Mouse (Mus musculus) layer of hippocampus, postnatal 36 days (tissue): ENCODE data around the gene Sbk2. TPM values are rescaled to one million over a fixed set of nuclear protein-coding genes. Genes with fewer than 3 reads are reported as not detected.

Source experiments
- DNase-seq, 2 experiments: peaks; one replicate each; pipeline ENCODE4 v3.0.0; 2022
- total RNA-seq, 2 experiments: library from RNA; stranded (reverse); gene quantifications; 2 replicates each; pipeline ENCODE4 v1.2.3; 2021

Gene Sbk2
- total RNA-seq, 2 experiments from 2014 or later = 0.27 to 0.30 TPM

DNA sequence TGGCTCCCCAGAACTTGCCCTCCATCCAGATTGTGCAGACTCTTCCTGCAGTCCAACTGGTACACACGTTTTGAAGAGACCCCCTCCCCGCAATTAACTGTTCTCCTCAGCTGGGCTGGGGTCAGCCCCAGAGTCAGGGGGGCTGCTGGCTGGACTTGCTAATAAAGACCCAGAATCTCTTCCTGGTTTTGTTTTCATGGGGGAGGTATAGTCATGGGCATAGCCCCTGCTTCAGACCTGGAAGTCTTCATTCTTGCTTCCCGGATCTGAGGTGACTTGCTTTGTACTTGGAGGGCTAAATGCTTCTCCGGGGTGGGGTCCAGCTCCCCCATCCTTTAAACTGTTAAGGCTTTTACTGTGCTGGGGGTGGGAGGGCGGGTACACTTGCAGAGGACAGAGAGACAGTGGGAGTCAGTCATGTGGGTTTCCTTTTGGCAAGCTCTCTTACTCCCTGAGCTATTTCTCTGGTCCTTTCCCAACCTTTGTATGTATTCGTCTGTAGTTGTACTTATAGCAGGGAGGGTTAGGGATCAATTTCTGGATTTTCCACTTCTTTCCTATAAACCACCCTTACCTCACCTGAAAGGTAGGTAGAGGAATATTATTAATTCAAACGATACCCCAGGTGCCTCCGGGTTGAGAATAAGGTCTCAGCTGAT, 42.3 kb downstream of the Sbk2 start, which contains the start of gene Nat14:
TSS of gene Nat14 (plus strand) at position 205 of the 659 bp plus-strand sequence.
- no peak for DNase-seq

DNA sequence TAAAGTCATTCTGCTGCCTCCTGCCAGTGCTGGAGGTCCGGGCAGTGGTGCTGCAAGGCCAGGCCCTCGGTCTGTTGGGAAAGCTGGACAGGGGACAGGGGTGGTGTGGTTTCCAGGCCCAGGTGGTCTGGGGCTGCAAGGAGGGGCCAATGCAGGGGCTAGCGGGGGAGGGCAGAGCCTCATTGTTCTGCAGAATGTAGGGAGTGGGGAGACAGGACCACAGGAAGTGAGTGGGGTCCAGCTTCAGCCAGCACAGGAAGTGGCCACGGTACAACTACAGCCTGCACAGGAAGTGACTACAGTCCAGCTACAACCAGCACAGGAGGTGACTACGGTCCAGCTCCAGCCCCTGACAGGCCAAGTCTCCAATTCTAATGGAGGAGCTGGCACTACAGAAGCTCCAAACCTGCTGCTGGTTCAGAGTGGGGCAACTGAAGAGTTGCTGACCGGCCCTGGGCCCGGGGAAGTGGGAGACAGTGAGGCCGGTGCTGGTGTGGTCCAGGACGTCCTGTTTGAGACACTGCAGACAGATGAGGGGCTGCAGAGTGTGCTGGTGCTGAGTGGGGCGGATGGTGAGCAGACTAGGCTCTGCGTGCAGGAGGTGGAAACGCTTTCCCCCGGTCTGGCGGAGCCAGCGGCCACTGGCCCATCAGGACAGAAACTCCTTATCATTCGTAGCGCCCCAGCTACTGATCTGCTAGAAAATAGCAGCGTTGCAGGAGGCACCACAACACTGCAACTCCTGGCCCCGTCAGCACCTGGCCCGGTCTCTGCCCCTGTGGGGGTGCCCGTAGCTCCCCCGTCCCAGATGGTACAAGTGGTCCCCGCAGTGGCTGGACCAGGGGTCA, 43.0 kb downstream of the Sbk2 start:
- no peak for DNase-seq

DNA sequence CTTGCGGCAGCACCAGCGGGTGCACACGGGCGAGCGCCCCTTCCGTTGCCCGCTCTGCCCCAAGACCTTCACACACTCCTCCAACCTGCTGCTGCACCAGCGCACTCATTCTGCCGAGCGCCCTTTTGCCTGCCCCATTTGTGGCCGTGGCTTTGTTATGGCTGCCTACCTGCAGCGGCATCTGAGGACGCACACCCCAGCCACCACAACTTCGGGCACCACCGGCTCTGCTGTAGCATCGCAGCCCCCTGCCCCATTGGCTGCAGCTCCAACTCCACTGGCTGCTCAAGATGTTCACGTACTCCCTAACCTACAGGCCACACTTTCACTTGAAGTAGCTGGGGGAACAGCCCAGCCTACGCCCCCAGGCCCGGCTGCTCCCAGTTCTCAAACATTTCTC, 43.7 kb downstream of the Sbk2 start:
- DNase-seq = no peak

DNA sequence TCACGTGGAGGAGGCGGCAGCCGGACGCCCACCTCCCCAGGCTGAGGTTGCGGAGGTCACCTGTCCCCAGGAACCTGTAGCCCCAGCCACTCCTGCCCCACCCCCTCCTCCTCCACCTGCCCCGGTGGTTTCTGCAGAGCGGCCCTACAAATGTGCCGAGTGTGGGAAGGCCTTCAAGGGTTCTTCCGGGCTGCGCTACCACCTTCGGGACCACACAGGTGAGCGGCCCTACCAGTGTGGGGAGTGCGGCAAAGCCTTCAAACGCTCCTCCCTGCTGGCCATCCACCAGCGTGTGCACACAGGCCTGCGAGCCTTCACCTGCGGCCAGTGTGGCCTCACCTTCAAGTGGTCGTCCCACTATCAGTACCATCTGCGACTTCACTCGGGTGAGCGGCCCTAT, 44.2 kb downstream of the Sbk2 start:
- no peak for DNase-seq

DNA sequence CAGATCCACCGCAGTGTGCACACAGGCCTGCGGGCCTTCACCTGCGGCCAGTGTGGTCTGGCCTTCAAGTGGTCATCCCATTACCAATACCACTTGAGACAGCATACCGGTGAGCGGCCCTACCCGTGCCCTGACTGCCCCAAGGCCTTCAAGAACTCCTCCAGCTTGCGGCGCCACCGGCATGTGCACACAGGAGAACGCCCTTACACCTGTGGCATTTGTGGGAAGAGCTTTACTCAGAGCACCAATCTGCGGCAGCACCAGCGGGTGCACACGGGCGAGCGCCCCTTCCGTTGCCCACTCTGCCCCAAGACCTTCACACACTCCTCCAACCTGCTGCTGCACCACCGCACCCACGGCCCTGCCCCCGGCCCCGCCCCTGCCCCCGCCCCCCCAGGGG, 45.1 kb downstream of the Sbk2 start:
- DNase-seq = no peak

DNA sequence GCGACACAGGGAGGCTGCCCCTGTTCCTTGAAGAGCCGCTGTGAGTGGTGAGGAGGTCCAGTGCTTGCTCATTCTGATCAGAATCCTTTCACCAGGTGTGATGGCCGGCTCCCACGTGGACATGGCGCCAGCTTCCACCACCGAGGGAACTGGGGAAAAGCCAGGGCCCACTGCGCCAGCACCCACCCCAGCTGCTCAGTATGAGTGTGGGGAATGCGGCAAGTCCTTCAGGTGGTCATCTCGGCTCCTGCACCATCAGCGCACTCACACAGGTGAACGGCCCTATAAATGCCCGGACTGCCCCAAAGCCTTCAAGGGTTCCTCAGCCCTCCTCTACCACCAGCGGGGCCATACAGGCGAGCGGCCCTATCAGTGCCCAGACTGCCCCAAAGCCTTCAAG, 45.5 kb downstream of the Sbk2 start:
- no peak for DNase-seq

DNA sequence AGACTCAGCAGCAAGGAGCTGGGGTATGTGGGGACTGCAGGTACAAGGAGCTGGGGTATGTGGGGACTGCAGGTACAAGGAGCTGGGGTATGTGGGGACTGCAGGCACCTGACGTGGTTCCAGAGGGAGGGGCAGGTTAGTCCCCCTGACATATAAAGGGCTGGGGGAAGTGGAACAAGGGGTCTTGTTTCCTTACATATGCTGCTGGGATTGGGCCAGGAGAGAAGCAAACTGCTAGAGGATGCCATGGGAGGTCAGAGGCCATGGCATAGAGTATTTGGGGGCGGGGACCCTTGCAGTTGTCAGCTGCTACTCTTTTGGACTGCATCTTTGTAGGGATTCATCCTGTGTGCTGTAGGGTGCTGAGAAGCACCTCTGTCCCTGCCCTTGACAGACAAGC, 46.7 kb downstream of the Sbk2 start:
- DNase-seq = no peak

DNA sequence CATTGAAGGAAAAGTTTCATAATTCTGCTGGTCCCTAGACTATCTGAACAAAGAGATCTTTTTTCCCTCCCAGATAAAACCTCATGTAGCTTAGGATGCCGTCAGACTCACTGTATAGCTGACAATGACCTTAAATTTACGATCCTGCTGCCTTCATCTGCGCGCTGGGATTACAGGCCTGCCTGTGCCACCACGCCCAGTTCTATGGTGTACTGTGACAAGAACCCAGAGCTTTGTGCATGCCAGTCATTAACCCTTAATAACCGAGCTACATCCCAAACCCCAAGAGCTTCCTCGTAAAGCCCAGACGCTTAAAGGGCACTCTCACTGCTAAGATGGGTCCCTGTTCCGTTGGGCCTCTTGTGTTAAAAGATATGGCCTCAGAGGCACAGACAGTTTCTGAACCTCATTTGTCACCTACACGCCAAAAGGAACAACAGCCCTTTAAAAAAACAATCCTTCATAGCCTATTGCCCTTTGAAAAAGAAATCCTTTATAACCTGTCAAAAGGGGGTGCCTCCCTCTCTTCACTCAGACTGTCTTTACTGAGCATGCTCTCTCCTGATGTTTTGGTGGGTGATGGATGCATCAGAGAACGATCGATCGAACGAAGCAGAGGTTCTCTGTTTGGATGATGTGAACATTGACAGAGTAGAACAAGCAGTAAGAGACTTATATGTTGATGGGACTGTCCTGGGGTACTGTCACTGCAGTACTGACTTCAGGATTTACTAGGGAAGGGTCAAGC, 48.4 kb downstream of the Sbk2 start:
- no peak for DNase-seq

DNA sequence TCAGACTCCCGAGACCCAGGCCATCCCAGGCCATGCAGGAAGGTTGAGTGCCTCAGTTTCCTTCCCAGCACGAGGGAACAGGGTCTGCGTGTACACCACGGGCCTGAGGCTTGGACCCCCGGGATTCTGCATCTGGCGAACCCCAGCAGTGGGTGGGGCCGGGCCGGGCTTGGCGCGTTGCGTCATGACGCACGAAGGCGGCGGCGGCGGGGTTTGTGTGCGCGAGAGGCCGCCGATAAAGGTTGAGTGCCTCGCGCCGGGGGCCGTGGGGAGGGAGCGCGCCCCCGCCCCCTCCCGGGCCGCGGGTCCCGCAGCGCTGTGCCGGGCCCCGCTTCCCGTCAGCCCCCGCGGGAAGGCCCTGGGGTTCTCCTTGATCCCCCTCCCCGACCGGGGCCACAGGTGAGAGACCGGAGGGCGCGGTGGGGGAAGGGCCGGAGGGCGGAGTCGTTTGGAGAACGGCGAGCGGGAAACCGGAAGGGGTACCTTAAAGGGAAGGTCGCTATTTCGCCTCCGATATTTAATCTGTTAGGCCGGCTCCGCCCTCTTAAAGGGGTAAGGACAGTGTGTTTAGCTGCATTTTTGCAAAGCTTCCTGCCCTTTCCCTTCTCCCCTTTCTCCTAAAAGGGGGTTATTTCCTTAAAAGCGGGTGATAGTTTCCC, 49.1 kb downstream of the Sbk2 start, which contains the start of gene Zfp628:
TSS of gene Zfp628 (plus strand) at position 211 of the 659 bp plus-strand sequence.
- DNase-seq = peak; percentile 94 to 95

DNA sequence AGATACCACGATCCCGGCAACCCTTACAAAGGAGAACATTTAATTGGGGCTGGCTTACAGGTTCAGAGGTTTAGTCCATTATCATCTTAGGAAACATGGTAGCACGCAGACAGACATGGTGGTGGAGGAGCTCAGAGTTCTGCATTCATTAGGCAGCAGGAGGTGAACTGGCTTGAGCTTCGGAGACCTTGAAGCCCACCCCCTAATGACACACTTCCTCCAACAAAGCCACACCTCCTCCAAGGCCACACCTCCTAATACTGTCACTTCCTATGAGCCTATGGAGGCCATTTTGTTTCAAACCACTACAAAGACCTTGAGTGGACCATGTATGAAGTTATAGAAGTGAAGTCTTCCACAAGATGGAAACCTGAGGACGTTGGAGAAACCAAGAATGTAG, 52.0 kb downstream of the Sbk2 start:
- no peak for DNase-seq

DNA sequence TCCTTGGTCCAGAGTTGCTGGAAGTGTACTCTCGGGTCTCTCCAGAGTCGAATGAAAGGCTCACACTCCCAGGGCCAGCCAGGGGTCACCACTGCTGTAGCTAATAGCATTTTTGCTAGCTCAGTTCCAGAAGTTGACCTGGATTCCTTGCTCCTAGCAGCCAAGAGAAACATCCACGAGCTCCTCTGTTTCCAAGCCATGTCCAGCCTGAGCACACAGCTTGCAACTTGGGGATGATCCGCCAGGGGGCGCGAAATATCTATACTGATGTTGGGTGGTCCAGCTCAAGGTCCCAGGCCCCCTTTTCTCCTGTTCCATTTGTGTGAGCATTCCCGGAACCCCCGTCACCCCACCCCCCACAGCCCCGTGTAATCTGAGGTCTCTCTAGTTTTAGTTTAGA, 52.6 kb downstream of the Sbk2 start:
- DNase-seq = no peak

DNA sequence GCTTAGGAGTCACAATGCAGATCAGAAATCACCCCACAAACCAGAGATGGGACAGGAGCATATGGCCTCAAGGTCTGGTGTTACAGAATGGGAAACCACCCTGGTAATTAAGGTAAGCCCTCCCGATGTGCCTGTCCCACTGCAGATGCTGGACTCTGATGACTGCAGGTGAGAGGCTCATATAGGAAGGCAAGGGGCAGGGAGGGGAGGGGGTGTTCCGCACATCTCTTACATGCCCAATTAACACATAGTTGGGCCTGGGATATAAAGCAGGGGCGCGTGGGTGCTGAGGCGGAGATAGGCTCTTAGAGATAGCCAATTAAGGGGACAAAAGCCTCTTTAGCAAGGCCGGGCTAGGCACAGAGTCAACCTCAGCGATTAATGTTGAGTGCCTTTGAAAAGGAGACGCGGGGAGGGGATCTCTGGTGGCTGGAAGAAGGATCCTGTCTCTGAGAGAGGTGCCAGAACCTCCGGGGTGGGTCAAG, 57.7 kb downstream of the Sbk2 start, which contains the start of gene Gm36210:
TSS of gene Gm36210 (minus strand) at position 51 of the 485 bp plus-strand sequence.
- DNase-seq = no peak

DNA sequence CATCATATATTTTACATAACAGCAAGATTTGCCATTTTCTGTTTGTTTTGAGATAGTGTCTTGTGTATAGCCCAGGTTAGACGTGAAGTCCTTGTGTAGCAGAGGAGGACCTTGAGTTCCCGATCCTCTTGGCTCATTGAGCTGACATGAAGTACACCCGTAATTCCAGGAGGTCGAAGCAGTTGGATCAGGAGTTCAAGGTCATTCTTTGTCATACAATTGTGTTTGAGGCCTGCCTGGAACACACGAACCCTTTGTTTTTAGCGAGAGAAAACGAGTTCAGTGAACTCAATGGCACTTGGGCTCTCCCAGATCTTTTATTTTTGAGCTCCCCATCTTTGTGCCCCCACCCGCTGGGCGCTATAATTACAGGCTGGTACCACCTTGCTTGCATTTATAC, 61.8 kb downstream of the Sbk2 start:
- no peak for DNase-seq

DNA sequence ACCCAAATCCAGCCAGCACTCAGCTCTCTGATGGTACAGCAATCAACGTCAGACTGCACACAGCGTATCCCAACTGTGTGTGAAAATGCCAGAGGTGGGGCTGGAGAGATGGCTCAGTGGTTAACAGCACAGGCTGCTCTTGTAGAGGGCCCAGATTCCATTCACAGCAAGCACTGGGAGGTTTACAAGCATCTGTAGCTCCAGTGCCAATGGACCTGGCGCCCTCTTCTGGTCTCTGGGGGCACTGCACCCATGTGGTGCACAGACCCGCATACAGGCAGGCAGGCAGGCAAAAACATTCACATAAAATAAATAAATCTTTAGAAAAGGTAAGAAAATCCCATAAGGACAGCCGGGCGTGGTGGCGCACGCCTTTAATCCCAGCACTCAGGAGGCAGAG, 63.0 kb downstream of the Sbk2 start:
- DNase-seq = no peak

DNA sequence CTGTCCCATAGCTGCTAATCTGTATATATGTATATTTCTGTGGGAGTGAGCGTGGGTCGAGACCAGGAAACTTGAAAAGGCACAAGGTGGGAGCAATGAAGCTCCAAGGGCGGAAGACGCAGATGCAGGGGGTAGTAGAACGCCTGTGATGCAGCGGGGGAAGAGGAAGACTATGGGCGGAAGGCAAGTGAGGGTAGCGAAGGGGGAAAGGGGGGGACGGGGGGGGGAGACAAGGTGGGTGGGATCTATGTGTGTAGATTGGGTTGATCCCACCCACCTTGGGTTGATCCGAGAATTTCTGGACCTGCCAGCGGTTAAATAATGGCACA, 63.7 kb downstream of the Sbk2 start:
- no peak for DNase-seq

DNA sequence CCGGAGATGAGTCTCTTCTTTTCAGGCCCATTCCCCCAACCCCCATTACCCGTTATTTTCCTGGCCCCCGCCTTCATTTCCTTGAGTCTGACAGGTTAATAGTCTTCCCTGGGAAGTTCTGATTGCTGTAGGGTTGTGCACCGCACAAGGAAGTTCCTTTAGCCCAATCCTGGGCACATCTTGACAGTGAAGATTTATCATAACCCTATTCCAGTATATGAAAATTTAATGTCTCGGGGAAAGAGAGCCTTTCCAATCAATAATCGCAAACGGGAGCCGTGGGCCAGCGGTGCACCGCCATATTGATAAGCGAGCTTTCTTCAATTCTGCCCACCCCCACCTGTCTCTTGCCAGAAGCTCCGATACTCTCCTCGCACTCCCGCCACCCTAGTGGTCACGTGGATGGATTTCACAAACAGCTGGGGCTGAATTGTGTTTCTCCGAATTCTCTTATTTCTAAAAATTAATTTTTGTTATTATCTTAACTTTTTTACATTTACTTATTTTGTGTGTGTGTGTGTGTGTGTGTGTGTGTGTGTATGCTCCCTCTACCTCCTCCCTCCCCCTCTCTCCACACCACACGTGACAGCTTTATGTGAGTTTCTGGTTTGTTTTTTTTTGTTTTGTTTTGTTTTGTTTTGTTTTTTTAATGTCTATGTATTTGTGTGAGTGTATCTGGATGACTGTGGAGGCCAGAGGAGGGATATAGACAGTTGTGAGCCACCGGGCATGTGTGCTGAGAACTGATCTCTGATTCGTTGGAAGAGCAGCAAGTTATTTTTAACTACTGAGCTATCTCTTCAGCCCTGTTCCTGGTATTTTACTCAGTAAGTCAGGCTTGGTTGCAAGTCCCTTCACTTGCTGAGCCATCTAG, 64.3 kb downstream of the Sbk2 start:
- DNase-seq = no peak

DNA sequence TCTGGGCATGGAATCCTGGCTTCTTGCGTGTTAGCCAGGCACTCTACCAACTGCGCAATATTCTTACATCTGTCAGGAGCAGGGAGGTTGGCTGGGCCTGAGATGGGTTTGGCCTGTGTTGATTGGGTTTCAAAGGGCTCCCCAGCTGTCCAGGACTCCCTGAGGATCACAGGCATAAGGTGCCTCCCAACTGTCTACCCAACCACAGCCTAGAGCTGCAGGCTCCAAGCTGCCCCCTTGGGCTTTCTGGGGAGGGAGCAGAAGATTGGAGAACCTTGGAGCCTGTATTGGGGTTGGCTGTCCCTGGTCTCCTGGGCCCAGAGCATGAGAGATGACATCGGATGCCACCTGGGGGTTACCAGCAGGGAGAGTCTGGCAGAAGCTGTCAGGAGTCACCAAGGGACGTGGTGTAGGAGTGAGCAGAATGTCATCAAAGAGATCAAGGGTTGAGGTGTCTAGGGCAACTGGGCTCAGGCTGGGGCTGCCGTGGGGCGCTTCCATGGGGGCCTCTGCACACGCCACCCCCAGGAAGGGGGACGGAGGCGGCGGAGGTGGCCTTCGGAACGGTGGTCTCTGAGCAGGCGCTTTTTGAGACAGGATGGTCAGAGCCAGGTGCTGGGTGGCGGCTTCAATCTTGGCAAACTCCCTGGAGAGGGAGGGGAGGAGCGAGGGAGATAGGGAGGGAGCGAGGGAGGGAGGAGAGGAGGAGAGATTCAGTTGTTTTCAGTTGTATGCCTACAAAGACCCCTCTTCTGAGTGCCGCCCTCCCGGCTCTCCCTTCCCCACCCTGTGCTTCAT, 65.2 kb downstream of the Sbk2 start:
- DNase-seq = no peak

DNA sequence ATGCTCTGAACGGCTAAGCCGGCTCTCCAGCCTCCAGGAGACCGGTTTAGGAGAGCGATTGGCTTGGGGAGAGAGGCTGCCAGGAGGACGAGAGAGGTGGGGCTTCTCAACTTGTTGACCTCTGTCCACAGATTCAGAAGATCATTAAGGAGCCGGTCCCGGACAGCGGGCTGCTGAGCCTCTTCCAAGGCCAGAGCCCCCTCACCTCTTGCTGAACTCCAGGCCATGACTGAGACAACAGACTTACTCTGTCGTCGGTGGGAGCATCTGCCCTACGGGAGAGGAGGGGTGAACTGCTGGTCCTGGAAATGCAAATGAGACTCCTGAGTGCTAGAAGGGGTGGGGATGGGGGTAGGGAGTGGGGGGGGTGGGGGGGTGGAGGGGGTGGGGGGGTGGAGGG, 69.0 kb downstream of the Sbk2 start:
- DNase-seq = no peak
